Mouse (Mus musculus) frontal cortex, postnatal 36 days (tissue): Measurements from ENCODE around the gene Adgrl1.

ENCODE experiments used
- DNase-seq, 2 experiments: peaks; one replicate each; pipeline ENCODE4 v3.0.0; 2022; ENCODE audit warnings: low spot score in 2 of 2

Adgrl1 gene

GRCm38 (mm10) chr8:83901566-83902485, 1.9 kb downstream of the Adgrl1 start:
- peak in 1 of 2 experiments; percentile 53 for DNase-seq

GRCm38 (mm10) chr8:83902961-83903666, 3.2 kb downstream of the Adgrl1 start:
- DNase-seq = peak; percentile 46 to 52

GRCm38 (mm10) chr8:83908583-83908982, 8.7 kb downstream of the Adgrl1 start:
- DNase-seq = no peak

DNA sequence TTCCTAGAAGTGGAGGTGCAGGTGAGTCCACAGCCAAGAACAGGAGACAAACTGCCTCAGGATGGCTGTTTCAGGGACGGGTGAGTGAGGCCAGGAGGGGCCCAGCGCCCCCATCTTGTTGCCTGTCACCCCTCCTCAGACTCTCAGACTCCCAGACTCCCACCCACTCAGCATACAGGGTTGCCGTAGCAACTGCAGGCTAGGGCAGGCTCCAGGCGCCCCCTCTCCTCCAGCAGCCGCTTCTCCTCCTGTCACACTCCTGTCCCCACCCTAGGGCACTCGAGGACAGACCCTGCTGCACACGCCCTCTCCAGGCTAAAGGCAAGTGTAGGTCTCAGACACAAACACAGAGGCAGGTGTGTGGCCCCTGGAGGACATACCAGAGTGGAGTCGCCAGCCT, 9.4 kb downstream of the Adgrl1 start:
- DNase-seq = peak; percentile 59 to 61

DNA sequence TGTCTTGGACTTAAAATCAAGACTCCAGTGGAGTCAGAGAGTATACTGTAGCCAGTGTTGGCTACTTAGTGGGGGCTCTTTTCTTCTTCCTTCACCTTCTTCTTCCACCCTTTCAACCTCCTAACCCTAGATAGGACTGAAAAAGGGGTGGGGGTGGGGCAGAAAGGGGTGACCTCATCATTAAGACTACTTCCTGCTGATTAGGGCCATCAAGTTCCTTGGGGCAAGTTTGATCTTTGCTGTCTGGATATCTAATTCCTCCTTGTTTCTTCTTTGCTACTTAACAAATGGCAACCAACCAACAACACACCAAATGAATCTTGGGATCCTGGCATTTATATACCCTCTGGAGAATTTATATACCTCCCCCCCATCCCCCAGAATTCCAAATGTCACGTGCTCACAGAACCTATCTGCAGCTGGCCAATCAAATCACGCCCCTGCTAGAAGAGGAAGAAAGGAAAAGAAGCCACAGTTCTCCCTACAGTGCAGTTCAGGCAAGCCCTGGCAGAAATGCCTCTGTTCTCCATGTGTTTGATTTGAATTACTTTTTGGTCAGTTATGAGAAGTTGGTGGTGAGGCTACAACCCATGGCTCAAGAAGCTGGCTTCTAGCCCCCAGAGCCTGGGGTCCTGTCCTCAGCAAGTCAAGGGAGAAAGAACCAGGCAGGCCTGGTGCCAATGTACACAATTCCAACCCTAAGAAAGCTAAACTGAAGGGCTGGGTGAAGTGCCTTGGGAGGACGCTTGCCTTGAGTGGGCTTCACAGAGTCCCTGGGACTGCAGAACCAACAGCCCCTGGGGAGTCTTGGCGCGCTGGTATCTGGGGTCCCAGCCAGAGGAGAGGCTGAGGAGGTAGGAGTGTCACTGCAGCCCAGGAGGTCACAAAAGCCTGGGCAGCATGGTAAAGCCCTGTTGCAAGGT, 12.2 kb downstream of the Adgrl1 start:
- DNase-seq = no peak

- no peak for DNase-seq
These were observed 14.3 kb downstream of the Adgrl1 start for GRCm38 (mm10) chr8:83914232-83914631.

DNA sequence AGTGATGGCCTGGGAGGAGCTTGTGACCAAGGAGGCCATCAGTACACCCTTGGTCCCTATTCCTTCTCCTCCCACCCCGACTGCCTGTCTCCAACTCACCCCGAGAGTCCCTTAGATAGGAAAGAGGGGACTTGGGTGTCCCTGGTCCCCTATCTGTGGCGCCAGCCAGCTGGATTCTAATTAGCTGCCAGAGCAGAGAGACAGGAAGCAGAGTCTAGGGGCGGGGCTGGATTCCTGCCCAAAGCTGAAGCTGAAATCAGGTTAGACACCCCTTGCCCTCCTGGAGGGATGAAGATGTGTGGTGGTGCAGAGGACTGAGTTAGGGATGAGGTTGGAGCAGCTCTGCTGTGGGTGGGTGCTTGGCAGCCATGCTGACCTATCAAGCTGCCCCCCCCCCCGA, 15.0 kb downstream of the Adgrl1 start:
- DNase-seq = peak in 1 of 2 experiments; percentile 42

- DNase-seq = peak; percentile 70 to 76
These were observed 16.1 kb downstream of the Adgrl1 start for GRCm38 (mm10) chr8:83916015-83916414.

GRCm38 (mm10) chr8:83917566-83917965, 17.7 kb downstream of the Adgrl1 start:
- DNase-seq = no peak

GRCm38 (mm10) chr8:83921558-83921957, 21.7 kb downstream of the Adgrl1 start:
- DNase-seq = peak; percentile 83 to 94

DNA sequence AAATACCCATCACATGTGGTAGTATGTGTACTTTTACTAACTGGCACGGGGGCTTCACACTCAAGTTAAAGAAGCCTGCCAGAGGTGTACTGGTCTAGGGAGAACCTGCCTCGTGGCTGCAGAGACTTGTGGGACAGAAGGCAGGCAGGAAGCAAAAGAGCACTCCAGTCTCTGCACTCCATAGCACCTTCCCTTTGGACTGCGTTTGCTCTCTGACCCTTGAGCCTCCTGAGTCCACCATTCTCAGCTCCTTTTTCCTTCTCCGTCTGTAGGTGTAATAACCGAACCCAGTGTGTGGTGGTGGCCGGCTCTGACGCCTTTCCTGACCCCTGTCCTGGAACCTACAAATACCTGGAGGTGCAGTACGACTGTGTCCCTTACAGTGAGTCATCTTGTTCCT, 22.8 kb downstream of the Adgrl1 start:
- no peak for DNase-seq

GRCm38 (mm10) chr8:83924585-83924984, 24.7 kb downstream of the Adgrl1 start:
- DNase-seq = no peak

DNA sequence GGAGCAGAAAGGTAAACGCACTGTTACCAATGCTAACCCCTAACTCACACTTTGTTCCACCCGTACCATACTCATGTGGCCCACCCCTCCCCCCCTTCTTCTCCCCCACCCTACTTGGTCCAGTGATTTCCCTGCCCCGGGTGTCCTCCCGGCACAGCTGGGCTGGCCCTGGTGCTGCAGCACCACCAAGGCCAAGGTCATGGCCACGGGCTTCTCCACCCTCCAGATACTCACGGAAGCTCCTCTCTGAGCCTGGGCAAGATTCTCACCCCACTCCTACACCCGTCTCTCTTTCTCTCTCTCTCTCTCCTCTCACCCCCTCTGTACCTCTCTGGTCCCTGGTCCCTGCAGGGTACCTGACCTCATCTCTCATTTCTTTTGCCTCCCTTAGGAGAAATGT, 26.4 kb downstream of the Adgrl1 start:
- no peak for DNase-seq

DNA sequence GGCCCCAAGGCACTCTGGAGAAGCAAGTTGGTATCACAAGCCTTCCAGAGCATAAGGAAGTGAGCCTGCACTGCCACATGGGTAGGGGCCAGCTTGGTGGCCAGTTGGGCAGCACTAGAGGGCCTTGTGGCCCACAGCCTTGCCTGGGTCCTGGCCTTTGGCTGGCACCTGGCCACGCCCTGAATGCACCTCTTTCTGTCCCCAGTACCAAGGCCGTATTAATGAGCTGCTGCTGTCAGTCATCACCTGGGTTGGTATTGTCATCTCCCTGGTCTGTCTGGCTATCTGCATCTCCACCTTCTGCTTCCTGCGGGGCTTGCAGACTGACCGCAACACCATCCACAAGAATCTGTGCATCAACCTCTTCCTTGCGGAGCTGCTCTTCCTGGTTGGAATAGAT, 34.3 kb downstream of the Adgrl1 start:
- DNase-seq = no peak

DNA sequence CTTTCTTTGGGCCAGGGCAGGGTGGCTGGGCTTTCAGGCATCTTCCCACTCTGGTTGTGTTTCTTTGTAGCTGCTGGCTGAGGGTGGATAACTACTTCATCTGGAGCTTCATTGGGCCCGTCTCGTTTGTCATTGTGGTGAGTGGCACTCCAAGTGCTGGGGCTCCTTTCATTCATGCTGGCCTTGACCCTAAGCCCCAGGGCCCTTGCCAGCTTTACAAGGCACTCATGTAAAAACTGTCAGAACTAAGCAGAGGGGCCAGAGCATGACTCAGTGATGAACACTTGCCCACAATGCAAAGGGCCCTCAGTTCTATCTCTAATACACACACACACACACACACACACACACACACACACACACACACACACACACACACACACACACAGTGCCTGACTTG, 35.1 kb downstream of the Adgrl1 start:
- no peak for DNase-seq

GRCm38 (mm10) chr8:83935435-83935834, 35.5 kb downstream of the Adgrl1 start:
- DNase-seq = no peak

DNA sequence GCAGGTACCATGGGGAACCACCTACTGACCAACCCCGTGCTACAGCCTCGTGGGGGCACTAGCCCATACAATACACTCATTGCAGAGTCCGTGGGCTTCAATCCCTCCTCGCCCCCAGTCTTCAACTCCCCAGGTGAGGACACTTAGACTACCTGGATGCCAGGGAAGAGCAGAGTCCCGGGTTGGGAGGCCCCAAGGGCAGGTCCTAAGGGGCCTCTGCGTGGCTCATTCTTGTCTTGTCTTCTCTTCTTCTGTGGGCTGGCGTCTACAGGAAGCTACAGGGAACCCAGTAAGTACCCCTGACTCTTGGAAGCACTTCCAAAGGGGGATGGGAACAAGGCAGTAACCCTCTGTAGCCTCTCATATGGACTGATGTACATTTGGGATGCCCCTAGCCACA, 37.7 kb downstream of the Adgrl1 start:
- no peak for DNase-seq

DNA sequence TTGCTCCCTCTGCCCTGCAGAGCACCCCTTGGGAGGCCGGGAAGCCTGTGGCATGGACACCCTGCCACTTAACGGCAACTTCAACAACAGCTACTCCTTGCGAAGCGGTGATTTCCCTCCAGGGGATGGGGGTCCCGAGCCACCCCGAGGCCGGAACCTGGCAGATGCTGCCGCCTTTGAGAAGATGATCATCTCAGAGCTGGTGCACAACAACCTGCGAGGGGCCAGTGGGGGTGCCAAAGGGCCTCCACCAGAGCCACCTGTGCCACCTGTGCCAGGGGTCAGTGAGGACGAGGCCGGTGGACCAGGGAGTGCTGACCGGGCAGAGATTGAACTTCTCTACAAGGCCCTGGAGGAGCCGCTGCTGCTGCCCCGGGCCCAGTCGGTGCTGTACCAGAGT, 38.4 kb downstream of the Adgrl1 start:
- DNase-seq = no peak

GRCm38 (mm10) chr8:83941066-83941677, 41.3 kb downstream of the Adgrl1 start:
- no peak for DNase-seq

DNA sequence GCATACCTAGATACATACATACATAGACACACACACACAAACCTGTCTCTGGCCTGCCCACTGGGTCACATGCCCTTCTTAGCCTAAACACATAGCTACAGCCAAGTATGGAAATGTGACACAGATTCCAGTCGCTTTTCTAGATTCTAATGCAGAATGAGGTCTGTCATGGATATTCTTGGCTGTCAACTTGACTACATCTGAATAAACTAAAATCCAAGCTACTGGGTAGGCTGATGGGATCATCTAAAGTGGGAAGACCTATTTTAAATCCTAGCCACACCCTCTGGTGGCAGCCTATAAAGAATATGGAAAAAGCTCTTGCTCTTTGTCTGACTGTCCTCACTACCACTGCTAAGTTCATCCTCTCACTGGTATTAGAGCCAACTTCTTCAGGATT, 42.5 kb downstream of the Adgrl1 start:
- DNase-seq = peak in 1 of 2 experiments; percentile 29

DNA sequence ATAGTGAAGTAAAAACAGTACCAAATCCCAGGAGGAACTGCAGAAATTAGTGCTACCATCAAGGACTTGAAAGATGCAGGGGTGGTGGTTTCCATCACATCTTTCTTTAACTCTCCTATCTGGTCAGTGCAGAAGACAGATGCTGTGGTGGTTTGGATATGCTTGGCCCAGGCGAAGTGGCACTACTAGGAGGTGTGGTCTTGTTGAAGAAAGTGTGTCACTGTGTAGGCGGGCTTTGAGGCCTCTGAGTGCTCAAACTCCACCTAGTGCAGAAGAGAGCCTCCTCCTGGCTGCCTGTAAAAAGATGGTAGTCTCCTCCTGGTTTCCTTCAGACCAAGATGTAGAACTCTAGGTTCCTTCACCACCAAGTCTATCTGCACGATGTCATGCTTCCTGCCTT, 45.6 kb downstream of the Adgrl1 start:
- DNase-seq = peak in 1 of 2 experiments; percentile 22
